Mouse (Mus musculus) right cerebral cortex, postnatal 25 days (tissue): Measurements from ENCODE around the gene Ckap4.

Experiments used
- DNase-seq: peaks from one replicate; pipeline ENCODE4 v3.0.0; 2022

Gene Ckap4

DNA sequence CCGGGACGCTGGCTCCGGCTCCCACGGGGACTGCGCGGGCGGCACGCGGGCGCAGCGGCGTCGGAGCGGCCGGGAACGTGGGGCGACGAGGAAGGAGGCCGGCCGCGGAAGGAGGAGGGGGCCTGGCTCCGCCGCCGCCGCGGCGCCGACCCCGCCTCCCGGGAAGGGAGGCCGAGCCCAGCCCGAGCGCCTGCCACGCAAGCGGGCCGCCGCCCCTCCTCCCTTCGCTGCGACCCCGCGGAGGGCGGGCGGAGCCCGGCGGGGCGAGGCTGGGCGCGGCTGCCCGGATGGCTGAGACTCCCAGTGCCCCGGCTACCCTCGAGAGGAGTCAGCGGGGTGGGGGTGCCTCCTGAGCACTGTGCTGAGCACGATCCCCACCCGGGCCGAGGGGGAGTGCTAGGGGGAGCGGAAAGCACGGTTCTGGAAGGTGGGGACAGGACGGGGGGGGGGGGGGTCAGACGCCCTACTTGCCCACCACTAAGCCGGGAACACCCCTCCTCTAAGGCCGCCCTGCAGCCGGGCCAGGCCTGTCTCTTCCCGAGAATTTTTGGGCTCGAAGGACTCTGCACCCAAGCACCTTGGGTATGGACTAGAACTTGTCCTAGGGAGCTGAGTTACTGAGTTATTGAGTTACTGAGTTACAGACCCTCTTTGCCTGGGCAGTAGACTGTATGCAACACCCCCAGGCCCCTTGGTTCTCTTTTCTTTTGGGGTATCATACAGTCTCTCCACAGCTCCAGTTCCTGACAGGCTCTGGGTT is at the start of gene Ckap4:
Gene Ckap4 (minus strand): TSS at position 151 of the 760 bp plus-strand sequence.
- peak; percentile 70 for DNase-seq

DNA sequence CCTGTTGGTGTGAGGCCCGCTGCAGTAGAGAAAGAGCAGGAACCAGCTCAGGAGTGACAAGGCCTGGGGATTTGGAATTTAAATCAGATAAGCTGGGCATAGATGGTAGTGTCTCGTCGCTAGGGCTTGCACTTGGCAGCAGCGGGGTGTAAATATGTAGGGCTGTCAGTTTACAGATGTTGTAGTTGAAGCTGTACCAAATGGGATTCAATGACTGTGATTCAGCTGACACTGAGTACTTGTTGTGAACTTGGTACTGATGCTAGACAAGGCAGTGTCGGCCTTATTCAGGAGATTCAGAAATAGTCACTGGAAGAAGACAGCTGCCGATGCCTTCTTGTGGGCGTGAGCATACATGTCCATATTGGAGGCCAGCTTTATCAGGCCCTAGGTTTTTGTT is 48.4 kb upstream of the Ckap4 start:
- no peak for DNase-seq

DNA sequence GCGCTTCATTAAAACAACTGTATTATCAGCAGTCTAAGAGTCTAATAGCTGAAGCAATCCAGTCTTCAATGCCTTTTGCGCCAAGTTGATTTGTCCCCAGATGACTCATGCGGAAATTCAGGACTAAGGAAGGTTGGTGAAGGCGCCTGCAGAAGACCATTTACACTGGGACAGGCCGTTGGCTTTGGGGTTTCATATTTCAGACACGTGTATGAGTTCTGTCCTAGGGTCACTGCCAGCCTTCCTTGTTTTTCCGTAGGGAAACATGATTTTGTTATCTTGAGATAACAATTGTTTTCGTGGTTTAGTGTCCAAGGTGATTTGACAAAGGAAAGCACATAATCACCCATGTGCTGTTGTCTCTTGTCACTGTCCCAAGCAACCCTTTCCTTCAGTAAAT is 47.3 kb upstream of the Ckap4 start:
- no peak for DNase-seq

DNA sequence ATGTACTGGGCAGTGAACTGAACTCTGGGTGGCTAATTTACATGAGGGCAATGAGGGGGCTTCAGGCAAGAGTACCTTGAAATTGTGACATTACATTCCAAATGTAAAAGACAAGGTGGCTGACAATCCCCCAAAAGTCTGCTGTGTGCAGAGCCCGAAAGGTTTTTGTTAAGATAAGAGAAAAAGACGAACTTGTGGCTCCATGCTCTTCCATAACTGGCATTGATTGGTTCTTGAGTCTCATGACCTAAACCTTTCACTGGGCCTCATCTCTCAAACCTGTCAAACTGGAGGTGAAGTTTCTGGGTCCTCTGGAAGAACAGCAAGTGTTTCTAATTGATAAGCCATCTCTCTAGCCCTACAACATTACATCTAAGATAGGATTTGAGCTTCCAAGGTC is 45.7 kb upstream of the Ckap4 start:
- DNase-seq: no peak

DNA sequence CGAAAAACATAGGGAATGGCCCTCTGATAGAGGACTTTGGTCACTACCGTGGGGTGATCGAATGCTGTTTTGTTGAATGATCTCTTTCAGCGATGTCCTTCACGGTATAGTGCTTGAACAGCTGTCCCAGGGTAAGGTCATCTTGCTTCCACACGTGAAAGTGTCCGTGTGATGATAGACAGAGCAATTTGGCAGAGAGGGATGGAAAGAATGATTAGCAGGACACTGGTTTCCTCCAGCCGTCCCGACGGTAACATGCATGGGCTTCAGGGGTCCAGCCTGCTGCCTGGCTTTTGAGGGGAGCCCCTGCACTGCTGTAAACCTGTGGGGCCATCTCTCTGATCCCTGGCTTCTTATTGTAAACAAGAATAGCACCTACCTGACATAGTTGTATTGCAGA is 44.9 kb upstream of the Ckap4 start:
- no peak for DNase-seq

DNA sequence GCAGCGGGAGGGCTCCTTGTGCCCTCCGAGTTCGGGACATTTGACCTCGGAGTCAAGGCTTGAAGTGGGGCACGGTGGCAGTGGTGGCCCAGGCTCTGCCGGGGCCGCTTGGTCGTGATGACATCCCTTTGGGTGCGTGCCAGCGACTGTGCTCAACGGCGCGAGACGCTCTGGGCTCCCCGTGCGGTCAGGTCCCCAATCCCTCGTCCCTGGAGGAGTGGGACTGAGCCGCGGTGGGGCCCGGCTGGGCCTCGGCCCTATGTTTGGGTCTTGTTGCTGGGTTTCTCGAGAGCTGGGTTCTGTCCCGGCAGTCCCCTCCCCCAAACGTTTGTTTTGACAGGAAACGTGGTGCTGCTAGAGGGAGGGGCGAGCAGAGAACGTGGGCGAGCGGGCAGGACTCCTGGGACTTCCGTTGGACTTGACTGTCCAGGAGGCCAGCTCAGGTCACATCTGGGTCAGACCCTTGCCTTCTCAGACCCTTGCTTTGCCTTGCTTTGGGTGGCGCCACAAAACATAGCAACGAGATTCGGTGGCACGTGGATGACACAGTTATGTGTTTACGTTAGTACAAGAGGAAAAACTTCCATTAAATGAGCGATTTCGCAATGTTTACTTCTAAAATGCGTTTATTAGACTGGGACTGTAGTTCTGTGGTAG is 43.3 kb upstream of the Ckap4 start:
- DNase-seq: peak; percentile 61

DNA sequence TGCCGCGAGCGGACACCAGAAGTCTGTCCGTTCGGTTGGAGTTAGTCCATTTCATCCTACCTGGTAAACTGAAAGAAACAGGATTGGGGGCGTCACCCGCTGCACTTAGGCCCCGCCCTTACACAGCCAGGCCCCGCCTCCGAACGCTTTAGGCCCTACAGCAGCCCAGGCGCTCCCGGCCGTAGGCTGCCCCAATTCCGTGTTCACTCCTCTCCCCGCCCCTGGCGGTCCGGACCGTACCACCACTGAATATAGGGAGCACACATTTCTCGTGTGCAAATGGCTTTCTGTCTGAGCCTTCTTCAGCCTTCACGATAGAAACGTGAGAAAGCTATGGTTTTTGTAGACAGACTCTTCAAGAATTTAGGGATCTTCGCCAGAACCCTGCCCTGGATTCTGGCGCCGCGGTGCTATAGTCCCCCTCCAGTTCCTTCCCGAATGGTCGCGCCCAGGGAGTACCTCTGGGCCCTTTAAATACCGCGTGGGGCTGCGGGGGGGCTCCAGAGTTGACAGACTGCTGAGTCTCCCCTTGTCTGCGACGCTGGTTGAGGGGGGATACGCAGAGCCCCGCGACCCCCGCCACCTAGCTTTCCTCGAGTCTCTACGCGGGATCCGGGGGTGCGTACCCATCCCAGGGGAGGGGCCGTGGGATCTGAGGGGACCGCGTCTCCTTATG is 42.7 kb upstream of the Ckap4 start, which contains the start of gene Tcp11l2:
Gene Tcp11l2 (plus strand): TSS at position 232 of the 676 bp plus-strand sequence.
- DNase-seq: peak; percentile 93

DNA sequence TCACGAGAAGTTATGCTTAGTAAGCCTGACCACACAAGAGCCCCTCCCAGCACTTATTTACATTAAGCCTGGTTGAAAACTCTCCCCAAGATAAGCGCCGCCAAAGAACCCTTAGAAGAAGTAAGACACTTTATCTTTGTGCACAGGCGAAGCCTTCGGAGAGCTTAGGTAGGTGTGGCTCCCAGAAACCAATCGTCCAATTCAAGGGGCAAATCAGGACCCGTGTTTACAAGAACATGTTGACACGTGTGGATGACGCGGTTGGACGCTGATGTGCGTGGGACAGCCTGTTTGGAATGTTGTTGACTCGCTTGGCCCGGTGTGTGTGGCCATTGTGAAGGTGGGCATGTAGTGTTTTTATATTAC is 42.1 kb upstream of the Ckap4 start:
- DNase-seq: no peak

DNA sequence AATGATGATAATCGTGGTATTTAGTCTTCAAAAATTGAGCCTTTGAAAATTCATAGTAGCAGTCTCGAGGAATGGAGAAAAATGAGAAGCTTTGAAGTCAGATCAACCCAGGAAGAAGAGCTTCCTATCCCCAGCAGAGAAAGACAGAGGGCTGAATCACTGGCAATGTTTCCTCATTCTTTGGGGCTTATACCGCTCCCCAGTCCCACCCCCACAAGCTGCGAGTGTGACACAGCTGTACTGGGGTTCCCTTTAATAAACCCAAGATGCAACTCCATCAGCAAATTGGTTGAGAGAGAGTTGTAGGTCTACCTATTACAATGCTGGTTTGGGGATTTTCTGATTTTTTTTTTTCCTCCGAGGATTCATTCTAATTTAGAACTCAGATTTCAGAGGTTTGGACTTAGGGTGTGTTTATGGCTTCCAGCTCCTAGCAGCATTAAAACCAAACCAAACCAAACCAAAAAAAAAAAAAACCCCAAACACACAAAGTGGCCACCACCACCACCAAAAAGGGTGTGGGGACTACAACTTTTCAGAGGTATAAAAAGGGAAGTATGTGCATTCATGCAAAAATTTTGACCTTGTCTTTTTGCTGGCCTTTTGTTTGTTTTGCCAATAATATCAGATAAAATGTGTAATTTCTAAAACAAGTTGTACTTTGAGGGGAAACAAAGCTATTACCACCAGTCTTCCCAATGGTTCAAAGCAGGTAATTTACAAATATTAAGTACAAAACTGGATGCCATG is 40.0 kb upstream of the Ckap4 start:
- no peak for DNase-seq

DNA sequence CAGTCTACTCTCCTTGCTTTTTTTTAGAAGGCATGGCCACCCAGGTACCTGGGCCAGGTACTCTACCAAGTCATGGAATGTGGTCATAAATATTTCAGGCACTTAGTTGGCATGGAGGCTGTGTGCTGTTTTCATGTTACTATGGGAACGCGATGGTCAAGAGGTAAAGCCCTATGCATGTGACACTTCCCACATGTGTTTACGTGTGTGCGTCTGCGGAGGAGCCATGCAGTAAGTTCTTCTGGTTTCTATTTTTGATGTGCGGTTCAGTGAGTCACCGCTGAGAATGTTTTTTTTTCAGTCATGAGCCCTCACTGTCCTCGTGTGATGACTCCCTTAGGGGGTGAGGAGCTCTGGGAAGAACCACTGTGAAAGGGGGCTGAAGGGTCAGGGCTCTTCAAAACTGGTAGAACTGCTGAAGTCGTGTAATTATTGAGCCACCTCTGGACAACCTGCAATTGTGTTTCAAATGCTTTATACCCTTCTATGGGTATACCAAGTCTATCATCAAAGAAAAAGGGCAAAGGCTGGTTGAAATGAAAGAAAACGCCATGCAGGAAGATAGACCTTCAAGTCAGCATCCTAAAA is 37.3 kb upstream of the Ckap4 start:
- no peak for DNase-seq

DNA sequence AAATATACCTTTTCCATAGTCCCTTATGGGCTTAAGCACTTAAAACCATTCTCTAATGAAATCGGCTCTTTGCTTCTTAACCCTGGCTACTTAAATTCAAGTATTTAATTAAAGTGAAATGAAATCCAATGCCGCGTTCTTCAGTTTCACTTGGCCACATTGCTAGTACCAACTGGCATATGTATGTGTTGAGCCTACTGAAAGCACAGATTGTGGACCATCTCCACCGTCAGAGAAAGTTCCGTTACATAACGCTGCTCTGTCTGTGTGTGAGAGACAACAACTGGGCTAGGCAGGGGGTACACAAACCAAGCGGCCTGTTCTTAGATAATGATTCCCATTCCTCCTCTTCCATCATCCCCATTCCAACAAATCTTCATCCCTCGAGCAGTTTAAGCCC is 30.6 kb upstream of the Ckap4 start:
- no peak for DNase-seq

DNA sequence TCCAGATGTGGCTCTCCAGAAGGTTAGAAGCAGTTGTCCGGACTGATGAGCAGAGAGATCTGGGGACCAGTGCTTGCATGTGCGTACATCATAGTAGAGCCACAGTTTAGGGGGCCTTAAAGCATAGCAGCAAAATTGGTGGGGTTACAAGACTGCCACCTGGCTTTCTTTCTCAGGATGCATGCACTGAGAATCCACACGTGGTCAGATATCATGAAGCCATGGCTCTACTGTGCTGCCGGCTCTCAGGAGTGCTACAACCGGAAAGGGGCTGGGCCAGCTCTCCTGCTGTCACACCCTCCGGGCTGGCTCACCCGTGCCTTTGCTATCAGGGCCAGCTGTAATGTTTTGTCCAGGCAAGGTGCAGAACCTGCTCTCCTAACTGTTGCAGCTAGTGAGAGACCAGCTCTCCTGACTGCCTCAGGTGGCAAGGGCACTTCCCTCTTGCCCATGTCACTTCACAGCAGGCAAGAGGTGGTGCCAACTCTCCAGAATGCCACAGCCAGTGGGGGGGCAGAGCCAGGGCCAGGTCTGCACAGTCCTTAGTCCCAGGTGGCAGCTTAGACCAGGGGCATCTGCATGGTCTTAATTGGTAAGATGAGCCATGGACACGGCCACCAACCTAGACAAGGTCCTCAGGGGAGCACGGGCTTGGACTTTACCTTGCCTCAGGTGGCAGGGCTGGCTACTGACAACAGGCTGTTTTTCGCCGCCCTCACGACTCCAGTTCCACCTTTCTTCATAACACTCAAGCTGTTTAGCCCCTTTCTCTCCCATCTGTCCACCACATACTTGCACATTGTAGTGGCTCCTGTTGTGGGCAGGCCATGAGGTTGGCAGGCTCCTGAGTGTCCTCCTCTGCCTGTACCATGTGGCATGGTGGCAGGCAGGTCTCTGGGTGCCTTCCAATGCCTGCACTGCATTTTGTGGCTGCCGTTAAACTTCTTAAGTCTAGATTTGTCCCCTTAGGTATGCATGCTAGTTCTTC is 29.0 kb upstream of the Ckap4 start:
- no peak for DNase-seq

DNA sequence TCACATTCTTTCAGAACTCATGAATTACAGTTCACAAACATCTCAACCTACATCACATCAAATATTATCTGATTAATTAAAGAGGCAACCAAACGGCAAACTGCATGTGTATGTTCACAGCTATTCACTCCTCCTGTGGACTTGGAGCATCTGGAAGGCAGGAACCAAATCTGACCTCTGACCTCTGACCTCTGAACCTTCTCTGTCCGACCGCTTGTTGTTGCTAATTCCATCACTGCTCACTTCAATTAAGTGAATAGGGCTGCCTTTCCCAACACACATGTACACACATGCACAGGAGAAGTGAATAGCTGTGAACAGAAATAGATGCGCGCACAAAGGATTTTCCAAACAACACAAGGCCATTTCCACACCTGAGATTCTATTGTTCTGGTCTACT is 28.3 kb upstream of the Ckap4 start:
- no peak for DNase-seq

DNA sequence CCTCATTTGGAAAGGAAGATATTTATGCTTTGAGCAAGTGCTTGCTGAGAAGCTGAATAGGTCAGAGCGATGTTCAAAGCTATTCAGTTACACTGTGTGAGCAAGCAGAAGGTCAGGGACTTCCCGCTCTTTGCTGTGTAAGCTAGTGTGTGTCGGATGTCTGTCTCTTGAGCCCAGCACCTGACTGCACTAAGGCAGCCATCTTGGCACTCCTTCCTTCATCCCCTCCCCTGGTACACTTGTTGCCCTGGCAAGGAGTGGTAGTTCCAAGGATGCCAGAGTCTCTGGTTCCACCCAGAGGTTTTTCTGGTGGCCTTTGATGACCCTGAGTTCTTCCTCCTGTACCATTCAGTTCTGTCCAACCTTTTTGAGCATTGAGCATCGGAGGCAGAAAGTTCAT is 26.1 kb upstream of the Ckap4 start:
- DNase-seq: no peak

DNA sequence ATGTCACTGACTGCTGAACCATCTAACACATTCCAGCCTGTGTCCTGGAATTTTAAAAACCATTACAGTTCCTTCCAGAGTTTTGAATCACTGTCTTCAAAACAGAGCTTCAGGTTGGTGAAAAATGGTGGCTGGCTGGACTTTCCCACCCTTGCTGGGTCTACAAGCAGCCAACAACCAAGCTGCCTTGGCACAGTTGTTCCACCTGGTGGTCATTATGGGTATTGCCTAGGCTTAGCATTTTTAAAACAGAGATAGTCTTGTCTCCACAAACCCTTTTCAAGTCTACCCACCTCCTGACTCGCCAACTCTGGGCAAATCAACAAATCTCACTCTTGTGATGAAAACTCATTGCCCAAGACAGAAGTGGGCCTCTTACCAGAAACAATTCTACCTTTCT is 24.6 kb upstream of the Ckap4 start:
- no peak for DNase-seq

DNA sequence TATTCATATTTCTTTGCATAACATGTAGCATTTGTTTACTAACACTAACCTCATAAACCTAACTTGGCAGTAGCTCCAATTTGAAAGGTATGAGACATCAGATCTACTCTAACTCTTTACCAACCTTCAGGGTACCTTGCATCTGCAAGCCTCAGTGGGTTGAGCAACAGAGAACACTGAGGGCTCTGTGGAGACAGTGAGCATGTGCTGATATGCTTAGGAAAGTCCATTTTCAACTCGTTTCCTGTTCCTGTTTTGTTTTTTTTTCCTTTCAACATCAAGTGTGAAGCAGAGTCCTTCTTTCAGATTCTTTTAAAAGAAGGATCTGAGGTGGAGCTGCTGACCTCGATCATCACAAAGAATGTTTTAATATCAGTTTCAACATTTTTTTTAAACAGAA is 22.3 kb upstream of the Ckap4 start:
- no peak for DNase-seq

DNA sequence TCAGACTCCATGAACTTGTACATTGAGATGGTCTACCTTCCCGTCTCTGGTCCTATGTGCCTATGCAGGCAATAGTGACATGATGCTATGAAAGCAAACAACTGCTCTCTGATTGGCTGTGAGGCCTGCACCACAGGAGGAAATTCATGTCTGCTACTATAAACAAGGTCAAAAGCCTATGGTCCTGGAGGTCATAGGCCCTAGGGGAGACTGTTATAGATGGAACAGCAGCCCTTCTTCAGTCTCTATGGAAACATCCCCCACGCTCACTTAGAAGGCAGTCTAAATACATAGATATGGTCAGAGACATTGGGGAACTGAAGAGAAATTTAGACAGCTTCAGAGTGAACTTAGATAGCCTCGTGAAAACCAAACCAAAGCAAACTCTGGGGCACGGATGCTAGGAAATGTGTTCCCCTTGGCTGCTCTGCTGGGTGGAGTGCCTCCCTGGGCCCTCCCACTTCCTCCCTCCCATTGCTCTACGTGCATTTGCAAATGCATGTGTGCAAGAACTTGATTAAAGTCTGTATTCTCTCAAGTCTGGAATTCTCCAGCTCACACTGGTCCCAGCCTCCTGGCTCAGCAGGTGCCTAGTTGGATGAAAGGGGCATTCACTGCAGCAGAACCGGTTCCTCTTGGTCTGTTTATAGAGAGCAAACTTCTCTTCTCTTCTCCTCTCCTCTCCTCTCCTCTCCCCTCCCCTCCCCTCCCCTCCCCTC is 20.6 kb upstream of the Ckap4 start:
- no peak for DNase-seq

DNA sequence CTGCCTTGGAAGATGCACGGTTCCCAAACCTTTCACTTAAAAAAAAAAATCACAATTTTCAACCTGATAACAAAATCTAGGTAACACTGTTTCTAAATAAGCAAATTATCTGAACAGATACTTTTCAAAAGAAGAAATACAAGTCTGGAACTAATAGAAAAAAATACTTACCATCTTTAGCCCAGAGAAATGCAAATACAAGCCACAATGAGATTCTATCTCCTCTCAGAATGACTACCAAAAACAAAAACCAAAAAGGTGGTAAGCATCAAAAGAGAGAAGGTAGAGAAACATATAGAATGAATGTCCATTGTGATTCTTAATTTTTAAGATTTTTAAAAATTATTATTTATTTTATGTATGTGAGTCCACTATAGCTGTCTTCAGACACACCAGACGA is 18.6 kb upstream of the Ckap4 start:
- DNase-seq: no peak

DNA sequence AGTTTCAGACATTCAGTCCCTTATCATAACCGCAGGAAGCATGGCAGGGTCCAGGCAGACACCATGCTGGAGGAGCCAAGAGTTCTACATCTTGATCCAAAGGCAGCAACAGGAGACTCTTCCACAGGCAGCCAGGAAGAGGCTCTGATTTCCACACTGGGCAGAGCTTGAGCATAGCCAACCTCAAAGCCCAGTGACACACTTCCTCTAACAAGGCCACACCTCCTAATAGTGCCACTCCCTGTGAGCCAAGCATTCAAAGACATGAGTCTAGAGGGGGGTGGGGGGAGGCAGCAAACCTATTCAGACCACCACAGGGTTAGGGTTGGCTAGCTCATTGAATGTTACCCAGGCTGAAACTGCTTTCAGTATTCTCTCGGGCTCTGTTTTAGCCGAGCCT is 18.0 kb upstream of the Ckap4 start:
- no peak for DNase-seq

DNA sequence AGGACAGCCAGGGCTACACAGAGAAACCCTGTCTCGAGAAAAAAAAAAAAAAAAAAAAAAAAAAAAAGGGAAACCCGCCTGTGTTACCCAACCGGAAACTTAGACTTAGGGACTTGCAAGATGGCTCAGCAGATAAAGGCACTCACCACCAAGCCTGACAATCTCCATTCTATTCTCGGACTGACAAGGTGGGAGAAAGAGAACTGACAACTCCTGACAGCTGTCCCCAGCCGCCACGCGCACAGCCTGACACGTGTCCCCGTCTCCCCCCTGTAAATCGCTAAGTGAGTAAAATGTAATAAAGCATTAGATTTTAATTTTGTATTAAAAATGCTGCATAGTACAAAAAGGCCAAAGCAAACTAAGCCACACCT is 16.0 kb upstream of the Ckap4 start:
- DNase-seq: no peak
